Mouse (Mus musculus) liver, embryonic 14.5 days (tissue): ENCODE data around the gene Adamts9. TPM values are rescaled to one million over a fixed set of nuclear protein-coding genes. Genes with fewer than 3 reads are reported as not detected.

Experiments used
- ATAC-seq: fragments of 200-750 bp; cut with Nextera tagmentation; 2 replicates; pipeline ENCODE4 v1.8.0; 2017; ENCODE audit warnings: moderate number of reproducible peaks, mild to moderate bottlenecking, moderate library complexity; ENCODE audit not compliant: insufficient read depth
- DNase-seq, 3 experiments: peaks; one replicate each; pipeline ENCODE4 v3.0.0-alpha.2; 2012 to 2013; ENCODE audit warnings: low read depth in 3 of 3, low spot score in 3 of 3
- H3K27ac ChIP-seq: fragments of 300-500 bp; sonication (generic); 2 replicates; pipeline ENCODE4 v1.5.1; 2014; ENCODE audit warnings: moderate library complexity, mild to moderate bottlenecking, control low read depth, inconsistent platforms
- H3K27me3 ChIP-seq: fragments of 300-500 bp; sonication (generic); 2 replicates; pipeline ENCODE4 v1.6.1; 2014; ENCODE audit warnings: mild to moderate bottlenecking, low read length, moderate library complexity; ENCODE audit not compliant: control insufficient read depth, insufficient read depth
- H3K36me3 ChIP-seq: fragments of 300-500 bp; sonication (generic); replicated peaks from 2 replicates; pipeline ENCODE4 v1.6.1; 2014; ENCODE audit warnings: low read depth; ENCODE audit not compliant: control insufficient read depth, insufficient read depth
- H3K4me1 ChIP-seq, 2 experiments: fragments of 200-500 bp in 1 of 2; fragments of 300-500 bp in 1 of 2; sonication (generic) in 1 of 2; replicated peaks; 2 replicates each; pipeline ENCODE4 v1.6.1; 2012 to 2014; ENCODE audit warnings: antibody characterized with exemption in 1 of 2, inconsistent platforms in 1 of 2, low read length in 1 of 2; ENCODE audit not compliant: control insufficient read depth in 2 of 2, insufficient read depth in 2 of 2
- H3K4me2 ChIP-seq: fragments of 300-500 bp; sonication (generic); 2 replicates; pipeline ENCODE4 v1.6.1; 2014; ENCODE audit warnings: low read depth, mild to moderate bottlenecking, control low read depth, moderate library complexity
- H3K4me3 ChIP-seq, 2 experiments: fragments of 200-500 bp in 1 of 2; fragments of 300-500 bp in 1 of 2; sonication (generic) in 1 of 2; 2 replicates each; pipeline ENCODE4 v1.5.1; 2012 to 2014; ENCODE audit warnings: low read depth in 2 of 2, low read length in 2 of 2, mild to moderate bottlenecking in 2 of 2, control low read depth in 1 of 2, inconsistent platforms in 1 of 2, moderate library complexity in 1 of 2; ENCODE audit not compliant: insufficient read depth in 1 of 2
- H3K9ac ChIP-seq: fragments of 300-500 bp; sonication (generic); replicated peaks from 2 replicates; pipeline ENCODE4 v1.6.1; 2014; ENCODE audit warnings: mild to moderate bottlenecking, control low read depth, moderate library complexity
- H3K9me3 ChIP-seq: fragments of 300-500 bp; sonication (generic); 2 replicates; pipeline ENCODE4 v1.6.1; 2016; ENCODE audit warnings: low read length, mixed read lengths; ENCODE audit not compliant: control insufficient read depth
- CTCF ChIP-seq: IDR thresholded peaks from 2 replicates; pipeline ENCODE4 v1.5.1; 2016; ENCODE audit warnings: antibody characterized with exemption, low read depth, control low read depth
- EP300 ChIP-seq: IDR thresholded peaks from 2 replicates; pipeline ENCODE4 v1.6.1; 2016; ENCODE audit warnings: antibody characterized with exemption, low read depth
- WGBS: fragments of 180-500 bp; shearing (Covaris S2); extraction: QIAGEN DNeasy Blood & Tissue Kit; methylation state at CpG from one replicate; pipeline ENCODE4 v1.1.7; 2014; ENCODE audit not compliant: insufficient replicate concordance; 5-methylcytosine and 5-hydroxymethylcytosine counted together
- polyA plus RNA-seq, 2 experiments: library from polyadenylated mRNA; depleted of rRNA in 1 of 2; stranded (reverse) in 1 of 2; unstranded in 1 of 2; fragments of >200 nt; fragmentation: Nextera tagmentation in 1 of 2; extraction: Ambion mirVana in 1 of 2; gene quantifications; 2 replicates each; pipeline versions ENCODE4 v1.2.1 to v1.2.3; 2012 to 2014

Adamts9 gene
- polyA plus RNA-seq, 2 experiments: 0.50 to 1.2 TPM

- no peak for TF ChIP-seq CTCF
- TF ChIP-seq EP300: no peak
- Histone ChIP-seq H3K4me1 (no peaks in the 10 kb centered on the region), H3K9ac (no peak overlapping the region), H3K9me3 (no peaks in the 10 kb centered on the region), H3K27ac (no peak overlapping the region), H3K36me3 (no peaks in the 10 kb centered on the region), H3K27me3 (no peaks in the 10 kb centered on the region), H3K4me3 (no peak overlapping the region), H3K4me2 (no peak overlapping the region)
- DNase-seq: no peak
- no peak for ATAC-seq
- WGBS: 43% methylated on average over 5 of the region's 5 CpGs
These were observed 163.4 kb downstream of the Adamts9 start for GRCm38 (mm10) chr6:92779935-92780205.

- Histone ChIP-seq H3K4me3 (no peak overlapping the region), H3K4me1 (no peaks in the 10 kb centered on the region), H3K36me3 (no peaks in the 10 kb centered on the region), H3K27me3 (no peaks in the 10 kb centered on the region), H3K9ac (no peak overlapping the region), H3K4me2 (no peak overlapping the region), H3K9me3 (no peaks in the 10 kb centered on the region), H3K27ac (no peak overlapping the region)
- TF ChIP-seq EP300: no peak
- TF ChIP-seq CTCF: no peak
- WGBS: 47% methylated on average over 11 of the region's 11 CpGs
- DNase-seq (no peak), ATAC-seq (no peak)
These were observed 164.0 kb downstream of the Adamts9 start for GRCm38 (mm10) chr6:92779140-92779934.

GRCm38 (mm10) chr6:92776356-92776755 is 166.9 kb downstream of the Adamts9 start:
- H3K27me3 ChIP-seq: no peaks in the 10 kb centered on the region
- no peaks in the 10 kb centered on the region for H3K36me3 ChIP-seq
- H3K4me1 ChIP-seq: no peaks in the 10 kb centered on the region
- WGBS: 36% methylated on average over 2 of the region's 2 CpGs
- no peak for ATAC-seq
- H3K4me2 ChIP-seq: no peak overlapping the region
- H3K9ac ChIP-seq: no peak overlapping the region
- TF ChIP-seq CTCF: peak; percentile 50
- no peak for TF ChIP-seq EP300
- DNase-seq: peak in 1 of 3 experiments; percentile 10
- no peaks in the 10 kb centered on the region for H3K9me3 ChIP-seq
- no peak overlapping the region for H3K4me3 ChIP-seq
- H3K27ac ChIP-seq: no peak overlapping the region

DNA sequence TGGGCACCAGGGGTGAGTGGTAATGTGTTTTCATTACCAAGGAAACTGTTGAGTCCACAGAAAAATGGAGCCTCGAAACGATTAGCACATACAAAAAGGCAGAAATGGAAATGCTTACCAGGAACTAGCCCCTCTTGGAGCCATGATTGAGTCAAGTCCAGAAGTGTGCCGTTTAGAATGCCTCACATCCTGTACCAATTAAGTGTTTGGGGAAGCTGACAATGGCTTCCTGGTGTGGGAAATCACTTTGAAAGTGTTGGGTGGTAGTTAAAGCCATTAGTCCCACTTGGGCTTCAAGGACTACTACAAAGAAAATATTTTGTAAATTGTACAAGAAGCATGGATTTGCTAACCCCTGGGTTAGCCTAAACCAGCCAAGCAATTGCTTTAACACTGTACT is 180.9 kb downstream of the Adamts9 start:
- H3K4me1 ChIP-seq: no peaks in the 10 kb centered on the region
- H3K4me3 ChIP-seq: no peak overlapping the region
- no peak overlapping the region for H3K4me2 ChIP-seq
- no peak for TF ChIP-seq EP300
- TF ChIP-seq CTCF: no peak
- H3K27ac ChIP-seq: no peak overlapping the region
- DNase-seq (no peak), ATAC-seq (no peak)
- H3K27me3 ChIP-seq: no peaks in the 10 kb centered on the region
- no peak overlapping the region for H3K9ac ChIP-seq
- no peaks in the 10 kb centered on the region for H3K9me3 ChIP-seq
- WGBS: 30% methylated on average over 3 of the region's 3 CpGs
- no peaks in the 10 kb centered on the region for H3K36me3 ChIP-seq

DNA sequence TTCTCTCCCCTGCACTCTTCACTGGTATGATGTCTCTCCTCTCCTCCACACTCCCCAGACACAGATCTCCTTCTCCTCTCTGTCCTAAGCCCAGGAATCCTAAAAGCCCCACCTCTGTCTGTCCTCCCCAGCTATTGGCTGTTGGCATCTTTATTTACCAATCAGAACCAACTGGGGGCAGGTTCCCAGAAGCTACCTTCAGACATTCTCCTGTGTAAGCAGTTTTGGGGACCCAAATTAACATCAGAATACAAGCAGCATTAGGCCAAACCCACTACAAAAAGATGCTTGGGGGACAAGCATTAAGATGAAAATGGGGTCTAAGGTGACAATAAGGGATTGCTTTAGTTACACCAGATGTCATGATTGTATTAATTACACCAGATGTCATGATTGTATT is 183.7 kb downstream of the Adamts9 start:
- Histone ChIP-seq H3K27me3 (no peaks in the 10 kb centered on the region), H3K9ac (no peak overlapping the region), H3K4me3 (no peak overlapping the region), H3K4me2 (no peak overlapping the region), H3K36me3 (no peaks in the 10 kb centered on the region), H3K27ac (no peak overlapping the region), H3K9me3 (no peaks in the 10 kb centered on the region), H3K4me1 (no peaks in the 10 kb centered on the region)
- DNase-seq (no peak), ATAC-seq (no peak)
- TF ChIP-seq CTCF (no peak), EP300 (no peak)
